Mouse (Mus musculus) gastrocnemius, postnatal 36 days (tissue): ENCODE measurements around the gene Nsdhl. TPM values are rescaled to one million over a fixed set of nuclear protein-coding genes. Genes with fewer than 3 reads are reported as not detected.

Source experiments
- DNase-seq, 2 experiments: peaks; one replicate each; pipeline ENCODE4 v3.0.0; 2022
- intact Hi-C: fragments of 180-260 bp; cut with DNase I; formaldehyde crosslinking; loops from one replicate; pipeline ENCODE4 v1.15.1; 2025
- microRNA-seq, 2 experiments: library from miRNA; unstranded; fragments of <30 nt; microRNA quantifications; one replicate each; pipeline ENCODE4 v1.2.0; 2021
- total RNA-seq, 2 experiments: library from RNA; stranded (reverse); gene quantifications; 2 replicates each; pipeline ENCODE4 v1.2.3; 2021

Gene Nsdhl
- total RNA-seq, 2 experiments from 2014 or later, result 3.9 to 4.2 TPM

GRCm38 (mm10) chrX:72992291-72992919, 74.0 kb downstream of the Nsdhl start:
- no peak for DNase-seq
- intact Hi-C loops, result no loop called here

DNA sequence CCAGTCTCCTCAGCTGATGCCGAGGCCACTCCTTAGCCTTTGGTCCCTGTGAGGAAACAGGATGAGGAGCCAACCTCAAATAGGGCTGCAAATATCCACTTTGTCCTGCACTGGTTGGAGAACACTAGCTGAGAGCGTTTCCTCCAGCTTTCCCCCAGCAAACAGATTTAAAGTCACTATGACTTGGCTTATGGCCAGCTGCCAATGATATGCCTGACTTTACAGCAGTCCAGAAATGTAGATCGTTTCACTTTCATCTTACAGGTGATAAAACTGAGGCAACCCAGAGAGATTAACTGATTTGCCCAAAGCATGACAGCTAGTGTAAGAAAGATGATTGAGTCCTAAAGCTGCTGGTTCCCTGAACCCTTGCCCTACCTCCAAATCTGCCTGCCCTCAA, 77.2 kb downstream of the Nsdhl start:
- intact Hi-C loops, result no loop called here
- no peak for DNase-seq

DNA sequence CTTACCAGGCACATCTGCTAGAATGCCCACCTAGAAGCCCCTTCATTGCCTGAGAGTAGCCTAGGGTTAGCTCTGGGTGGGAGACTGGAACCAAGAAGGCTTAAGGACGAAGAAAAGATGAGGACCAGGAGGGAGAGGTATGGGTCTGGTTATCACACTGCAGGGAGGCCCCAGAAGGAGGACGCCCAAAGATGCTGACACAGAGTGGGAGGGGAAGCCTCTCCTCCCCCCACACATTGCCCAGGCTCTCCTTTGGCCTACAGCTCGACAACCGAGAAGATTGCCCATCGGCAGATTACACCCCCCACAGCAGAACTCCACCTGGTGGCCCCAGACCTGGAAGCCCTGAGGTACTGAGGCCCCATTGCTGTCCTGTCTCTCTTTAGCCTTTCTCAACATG, 84.8 kb downstream of the Nsdhl start:
- DNase-seq, result no peak

DNA sequence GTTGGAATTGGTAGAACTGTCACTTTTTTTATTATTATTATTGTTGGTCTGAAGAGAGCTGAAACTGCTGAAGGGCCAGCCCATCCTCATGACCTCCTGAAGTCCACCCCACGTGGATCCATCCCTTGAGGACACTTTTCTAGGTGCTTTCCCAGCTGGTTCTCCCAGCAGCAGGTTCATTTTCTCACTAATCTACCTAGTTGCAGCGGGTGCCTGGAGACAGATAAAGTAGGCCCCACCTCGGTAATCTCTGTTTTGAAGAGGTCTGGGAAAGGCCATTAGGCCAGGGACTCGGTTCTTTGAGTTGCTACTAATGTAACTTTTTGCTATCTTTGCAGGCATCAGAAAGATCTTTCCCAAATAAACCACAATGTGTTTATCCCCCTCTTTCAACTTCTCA, 87.3 kb downstream of the Nsdhl start:
- DNase-seq, result no peak
- intact Hi-C loops, result no loop called here

More for the DNA sequence above, 84.8 kb downstream of the Nsdhl start:
- intact Hi-C loops, result no loop called here

DNA sequence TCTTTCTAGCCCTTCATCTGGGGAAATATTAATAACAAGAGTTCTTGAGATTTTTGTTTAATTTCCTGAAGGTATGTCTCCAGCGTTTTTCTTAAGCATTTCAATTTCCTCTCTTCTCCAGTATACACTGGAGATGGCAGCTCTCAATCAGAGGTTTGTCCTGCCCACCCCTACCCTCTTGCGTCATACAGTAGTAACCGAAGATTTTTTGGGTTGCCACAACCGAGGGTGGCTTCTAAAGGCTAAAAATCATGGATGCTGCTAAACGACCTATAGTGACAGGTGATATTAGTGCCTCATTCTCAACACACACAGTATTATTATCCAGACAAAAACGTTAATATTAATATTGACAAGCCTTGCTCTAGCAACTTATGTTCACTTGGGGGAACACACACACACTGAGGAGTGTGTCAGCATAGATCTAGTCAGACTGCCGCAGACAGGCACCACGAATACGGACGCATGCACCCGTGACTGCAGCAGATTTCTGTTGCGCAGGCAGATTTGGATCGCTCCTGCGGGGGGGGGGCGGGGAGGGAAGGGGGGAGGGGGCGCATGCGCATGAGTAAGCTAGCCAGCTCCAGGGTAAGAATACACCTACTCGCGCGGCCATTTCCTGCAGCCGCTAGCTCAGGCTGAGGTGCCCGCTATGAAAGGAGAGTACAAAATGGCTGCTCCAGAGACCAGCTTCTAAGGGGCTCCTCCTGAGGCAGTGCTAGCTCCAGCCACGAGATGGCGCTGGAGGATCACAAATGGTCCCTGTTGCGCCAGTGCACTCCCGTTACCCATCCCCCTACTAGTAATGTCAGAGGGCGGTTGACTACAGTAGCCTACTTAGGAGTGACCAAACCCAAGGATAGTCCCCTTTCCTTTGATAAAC, 89.5 kb downstream of the Nsdhl start:
- intact Hi-C loops, result no loop called here
- DNase-seq, result peak; percentile 85 to 91

Small RNAs within 50 kb of the gene (microRNA-seq; reads per million reads assigned to microRNA genes)
- 0 reads per million in 2 experiments for gene Mir2137

Other genes starting within 250 kb of the Nsdhl start
- under 1 TPM in 1 of 2 experiments, not detected in 1; 0.12 TPM for gene Gabrq, start 93.4 kb upstream of the Nsdhl start, total RNA-seq
- 10 to 100 TPM; 24.7 to 25.4 TPM for gene Cetn2, start 146 bp upstream of the Nsdhl start, total RNA-seq
- gene Zfp185, start 68.8 kb downstream of the Nsdhl start, total RNA-seq, result 1 to 10 TPM; 1.4 to 1.9 TPM
- under 1 TPM in 1 of 2 experiments, not detected in 1; 0.10 TPM for gene Pnma5, start 118.5 kb downstream of the Nsdhl start, total RNA-seq
- gene Pnma3, start 146.2 kb downstream of the Nsdhl start, total RNA-seq, result not detected
- not detected for gene Xlr4a, start 163.9 kb downstream of the Nsdhl start, total RNA-seq
- under 1 TPM in 1 of 2 experiments, not detected in 1; 0.76 TPM for gene Xlr3a, start 178.5 kb downstream of the Nsdhl start, total RNA-seq
- gene Gm14685, start 198.5 kb downstream of the Nsdhl start, total RNA-seq, result not detected
- gene Xlr5b, start 230.2 kb downstream of the Nsdhl start, total RNA-seq, result not detected
- not detected for gene DXBay18, start 230.9 kb downstream of the Nsdhl start, total RNA-seq